Mouse (Mus musculus): ENCODE results near the gene Kank1.

GRCm38 (mm10) chr19:25400212-25400913 is 163.6 kb downstream of the Kank1 start:
- no peak for TF ChIP-seq POLR2A (IDR thresholded peaks at IDR 0.05; ENCODE audit: extremely low read depth, insufficient read depth, low read length)
- no peak for TF ChIP-seq CTCF (IDR thresholded peaks at IDR 0.05; ENCODE audit: low read depth, low read length)
